Mouse (Mus musculus): ENCODE measurements around the gene Olfr9.
"Not testable (repeated sequence)": the region's sequence is repeated elsewhere in the genome, so short reads cannot be mapped to it uniquely, and the experiment has no call there.

Gene Olfr9

DNA sequence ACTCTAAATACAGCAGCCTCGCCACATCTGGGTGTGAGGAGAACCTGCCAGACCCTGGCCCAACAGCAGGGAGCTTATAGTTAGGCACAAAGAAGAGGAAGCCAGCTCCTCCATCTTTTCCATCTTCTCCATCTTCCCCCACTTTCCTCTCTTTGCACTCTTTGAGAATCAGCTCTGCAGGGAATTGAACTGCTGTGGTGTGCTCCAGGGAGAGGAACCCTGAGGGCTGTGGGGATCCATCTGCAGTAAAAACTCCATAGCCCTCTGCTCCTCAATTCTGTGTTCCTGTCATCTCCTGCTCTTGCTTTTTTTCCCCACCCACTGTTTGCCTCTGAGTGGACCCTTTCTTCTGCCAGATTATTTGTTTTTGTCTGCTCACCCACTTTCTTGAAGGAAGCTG is at the start of gene Olfr9:
Olfr9 (plus strand) TSS at position 301 of the 400 bp plus-strand sequence.
- DNase-seq (ENCODE audit: low read depth) = not testable (repeated sequence)

DNA sequence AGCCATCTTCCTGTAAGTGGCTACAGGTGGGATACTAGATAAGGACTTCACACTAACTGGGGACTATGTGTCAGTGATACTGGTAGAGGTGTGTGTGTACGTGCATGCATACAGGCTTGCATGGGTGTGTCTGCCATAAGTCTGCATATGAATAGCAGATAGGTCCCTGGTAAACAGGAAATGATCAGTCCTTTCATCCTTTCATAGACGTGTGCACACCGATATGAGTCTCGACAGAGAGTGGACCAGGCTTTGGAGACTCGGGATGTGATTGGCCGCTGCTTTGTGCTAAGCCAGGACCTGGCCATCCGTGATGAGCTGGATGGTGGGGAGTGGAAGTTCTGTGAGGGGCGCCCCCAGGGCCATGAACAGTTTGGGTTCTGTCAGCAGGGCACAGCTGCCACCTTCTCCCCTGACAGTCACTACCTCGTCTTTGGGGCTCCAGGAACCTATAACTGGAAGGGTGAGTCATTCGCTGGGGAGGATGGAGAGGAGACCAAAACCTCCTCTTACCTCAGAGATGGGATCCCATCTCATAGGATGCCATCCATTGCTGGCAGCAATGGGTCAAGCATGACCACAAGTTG is 48.7 kb upstream of the Olfr9 start:
- DNase-seq (ENCODE audit: low read depth) = no peak

DNA sequence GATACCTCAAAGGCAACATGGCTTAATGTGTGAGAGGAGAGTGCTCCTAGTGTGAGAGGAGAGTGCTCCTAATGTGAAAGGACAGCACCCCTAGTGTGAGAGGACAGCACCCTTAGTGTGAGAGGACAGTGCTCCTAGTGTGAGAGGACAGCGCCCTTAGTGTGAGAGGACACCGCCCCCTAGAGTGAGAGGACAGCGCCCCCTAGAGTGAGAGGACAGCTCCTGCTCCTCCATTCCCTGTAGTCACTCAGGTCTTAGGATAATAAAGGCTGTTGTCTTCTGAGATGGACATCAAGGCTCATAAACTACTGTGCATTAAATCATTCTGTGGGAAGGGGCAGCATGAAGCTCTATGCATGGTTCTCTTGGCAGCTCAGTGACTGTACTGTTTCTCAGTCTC is 43.6 kb upstream of the Olfr9 start:
- peak; percentile 65 for DNase-seq (ENCODE audit: low read depth)

DNA sequence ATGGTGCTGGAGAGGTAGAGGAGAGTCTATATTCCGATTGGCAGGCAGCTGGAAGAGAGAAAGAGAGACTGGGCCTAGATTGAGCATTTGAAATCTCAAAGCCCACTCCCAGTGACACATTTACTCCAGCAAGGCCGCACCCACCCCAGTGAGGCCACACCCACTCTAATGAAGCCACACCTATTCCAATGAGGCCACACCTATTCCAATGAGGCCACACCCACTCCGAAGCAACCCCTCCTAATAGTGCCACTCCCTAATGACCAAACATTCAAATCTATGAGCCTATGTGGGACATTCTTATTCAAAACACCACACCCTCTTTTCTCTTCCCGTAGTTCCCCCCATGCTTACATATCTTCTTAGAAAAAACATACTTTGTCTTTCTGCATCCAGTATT is 41.7 kb upstream of the Olfr9 start:
- no peak for DNase-seq (ENCODE audit: low read depth)

DNA sequence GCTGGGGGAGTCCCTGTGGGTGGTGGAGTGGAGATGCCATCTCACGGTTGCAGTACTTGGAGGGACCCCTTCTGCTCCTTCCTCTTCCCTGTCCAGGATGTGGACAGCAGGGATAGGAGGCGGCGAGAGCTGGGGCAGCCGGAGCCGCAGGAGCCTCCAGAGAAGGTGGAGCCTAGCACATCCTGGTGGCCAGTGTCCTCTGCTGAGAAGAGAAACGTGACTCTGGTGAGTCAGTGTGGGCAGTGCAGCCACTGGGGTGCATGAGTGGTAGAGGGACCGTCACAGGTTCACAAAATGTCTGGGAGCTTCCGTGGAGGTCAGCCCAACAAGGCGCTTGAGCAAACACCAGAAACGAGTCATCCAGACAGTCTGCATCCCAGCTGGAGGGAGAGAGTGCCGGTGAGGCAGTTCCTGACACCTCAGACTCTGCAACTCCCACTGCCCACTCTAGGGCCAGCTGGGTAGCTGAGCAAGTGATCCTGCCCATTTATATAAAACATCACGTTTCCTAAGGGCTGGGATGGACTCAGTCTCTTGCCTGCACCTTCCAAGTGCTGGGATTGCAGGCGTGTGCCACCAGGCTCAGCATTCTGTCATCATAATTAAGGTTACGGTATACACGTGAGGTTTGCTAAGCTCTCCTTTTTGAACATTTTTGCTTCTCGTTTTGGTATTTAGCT is 38.9 kb upstream of the Olfr9 start:
- DNase-seq (ENCODE audit: low read depth) = no peak

DNA sequence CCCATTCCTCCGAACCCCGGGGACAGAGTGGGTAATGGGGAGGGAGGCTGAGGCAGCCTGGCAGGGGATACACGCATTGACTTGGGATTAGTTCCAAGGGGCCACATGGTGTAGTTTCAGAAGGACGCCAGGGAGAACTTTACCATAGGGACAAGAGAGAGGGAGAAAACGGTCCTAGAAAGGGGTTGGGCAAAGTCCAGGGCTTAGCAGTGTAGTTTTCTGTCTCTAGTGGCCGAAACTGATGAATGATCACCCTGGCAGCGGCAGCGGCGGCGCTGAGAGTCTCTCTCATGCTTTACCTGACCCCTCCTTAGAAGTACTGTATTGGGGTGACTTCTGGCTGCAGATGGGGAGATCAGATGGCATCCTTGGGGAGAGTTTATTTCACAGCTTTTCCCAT is 30.9 kb upstream of the Olfr9 start:
- DNase-seq (ENCODE audit: low read depth) = no peak

DNA sequence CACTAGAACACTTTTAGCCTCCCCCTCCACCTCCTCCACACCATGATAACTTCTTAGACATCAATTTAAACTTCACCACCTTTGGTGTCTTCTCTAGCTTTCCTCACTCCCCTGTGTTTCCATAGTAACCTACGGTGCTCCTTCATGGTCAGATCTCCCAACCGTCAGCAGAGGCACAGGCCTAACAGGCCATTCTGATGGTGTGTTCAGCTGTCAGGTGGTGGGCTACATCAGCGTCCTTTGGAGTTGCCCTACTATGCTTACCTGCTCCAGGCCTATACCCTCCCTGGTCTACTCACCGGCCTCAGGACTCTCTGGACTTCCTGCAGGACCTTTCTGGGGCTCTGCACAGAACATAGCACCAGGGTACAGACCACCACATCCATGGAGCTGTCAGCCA is 29.1 kb upstream of the Olfr9 start:
- DNase-seq (ENCODE audit: low read depth) = no peak

DNA sequence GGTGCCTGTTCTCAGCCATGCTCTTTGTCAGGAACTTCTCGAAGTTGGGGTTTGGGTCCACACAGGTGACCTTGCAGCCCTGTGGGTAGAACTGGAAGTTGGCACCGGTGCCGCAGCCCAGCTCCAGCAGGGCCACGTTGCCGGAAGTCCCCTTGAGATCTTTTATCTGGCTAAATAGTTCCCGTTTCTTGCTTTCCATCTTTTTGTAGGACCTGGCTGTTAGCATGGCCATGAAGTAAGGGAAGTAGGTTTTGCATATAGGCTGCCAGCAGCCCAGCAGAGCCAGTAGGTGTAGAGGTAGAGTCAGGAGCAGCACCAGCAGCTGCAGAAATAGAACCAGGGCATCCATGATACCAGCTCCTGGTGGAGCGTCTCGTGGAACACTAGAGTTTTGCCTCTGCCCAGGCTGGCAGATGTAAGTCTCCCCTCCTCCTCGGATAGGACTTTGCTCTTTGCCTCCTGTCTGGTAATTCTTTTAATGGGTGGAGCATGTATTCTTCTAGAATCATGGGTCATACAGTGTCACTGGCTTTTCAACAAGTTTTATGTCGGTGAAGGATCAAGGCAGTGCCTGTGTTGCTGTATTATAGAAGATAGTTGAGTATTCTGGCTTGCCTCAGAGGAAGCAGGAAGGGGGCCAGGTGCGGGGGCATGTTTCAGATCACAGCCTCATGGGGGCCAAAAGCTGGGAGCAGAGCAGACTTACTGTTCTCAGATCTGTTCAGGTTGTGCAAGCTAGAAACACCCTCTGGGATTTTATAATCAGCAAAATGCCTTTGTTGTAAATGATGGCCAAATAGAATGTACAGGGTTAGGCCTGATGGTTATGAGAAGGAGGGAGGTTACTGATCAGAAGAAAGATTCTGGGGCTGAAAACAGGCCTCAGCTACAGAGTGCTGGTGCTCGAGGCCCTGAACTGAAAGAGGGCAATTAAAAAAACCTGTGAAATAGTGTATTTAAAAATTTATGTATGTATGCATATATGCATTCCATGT is 28.3 kb upstream of the Olfr9 start, which contains the start of gene Mettl7b:
Mettl7b (minus strand) TSS at position 399 of the 995 bp plus-strand sequence.
- no peak for DNase-seq (ENCODE audit: low read depth)

DNA sequence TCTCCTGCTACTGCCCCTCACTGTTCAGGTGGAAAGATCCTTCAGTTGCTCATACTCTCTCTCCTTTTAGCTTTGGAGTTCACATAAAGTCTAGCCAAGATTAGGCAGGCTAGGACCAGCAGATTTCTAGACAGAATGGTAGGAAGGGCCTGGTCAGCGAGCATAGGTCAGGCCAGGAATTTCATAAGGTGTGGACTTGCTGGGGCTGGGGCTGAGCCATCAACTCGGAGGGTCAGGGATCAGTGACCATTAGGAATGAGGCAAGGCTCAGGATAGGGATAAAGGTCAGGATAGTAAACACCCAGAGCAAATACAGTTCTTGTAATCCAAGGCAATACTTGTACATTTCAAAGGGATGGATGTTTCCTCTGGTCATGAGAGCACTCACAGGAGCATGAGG is 24.3 kb upstream of the Olfr9 start:
- no peak for DNase-seq (ENCODE audit: low read depth)

DNA sequence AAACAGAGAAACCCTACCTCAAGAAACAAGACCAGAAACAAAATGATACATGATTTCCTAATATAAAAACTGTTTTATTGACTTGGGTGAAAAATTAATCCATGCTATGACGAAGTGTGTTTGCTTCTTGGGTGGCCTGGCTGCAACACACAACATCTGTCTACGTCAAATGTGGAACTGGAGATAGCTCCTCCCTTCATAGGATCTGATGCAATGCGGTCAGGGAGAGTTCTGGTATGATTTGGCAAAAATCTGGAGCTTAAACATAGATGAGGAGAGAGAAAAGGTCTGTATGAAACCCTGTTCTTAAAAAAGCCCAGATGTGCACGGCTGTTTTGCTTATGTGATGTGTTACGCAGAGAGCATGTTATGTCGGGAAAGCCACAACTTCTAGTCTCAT is 23.4 kb upstream of the Olfr9 start:
- peak; percentile 58 for DNase-seq (ENCODE audit: low read depth)

DNA sequence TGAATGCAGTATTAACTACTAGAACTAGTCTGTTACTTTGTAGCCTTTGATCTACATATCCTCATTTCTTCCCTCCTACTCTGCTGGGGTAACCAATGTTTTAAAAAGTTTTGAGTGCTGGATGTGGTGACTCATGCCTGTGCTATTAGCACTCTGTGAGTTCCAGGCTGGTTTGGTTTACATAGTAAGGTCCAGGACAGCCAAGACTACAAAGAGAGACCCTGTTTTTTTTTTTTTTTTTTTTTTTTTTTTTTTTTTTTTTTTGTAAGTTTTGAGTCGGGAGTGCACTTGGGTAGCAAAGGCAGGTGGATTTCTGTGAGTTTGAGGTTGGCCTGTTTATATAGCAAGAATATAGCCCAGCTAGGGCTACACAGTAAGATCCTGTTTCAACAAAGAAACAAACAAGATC is 20.9 kb upstream of the Olfr9 start:
- DNase-seq (ENCODE audit: low read depth) = no peak

DNA sequence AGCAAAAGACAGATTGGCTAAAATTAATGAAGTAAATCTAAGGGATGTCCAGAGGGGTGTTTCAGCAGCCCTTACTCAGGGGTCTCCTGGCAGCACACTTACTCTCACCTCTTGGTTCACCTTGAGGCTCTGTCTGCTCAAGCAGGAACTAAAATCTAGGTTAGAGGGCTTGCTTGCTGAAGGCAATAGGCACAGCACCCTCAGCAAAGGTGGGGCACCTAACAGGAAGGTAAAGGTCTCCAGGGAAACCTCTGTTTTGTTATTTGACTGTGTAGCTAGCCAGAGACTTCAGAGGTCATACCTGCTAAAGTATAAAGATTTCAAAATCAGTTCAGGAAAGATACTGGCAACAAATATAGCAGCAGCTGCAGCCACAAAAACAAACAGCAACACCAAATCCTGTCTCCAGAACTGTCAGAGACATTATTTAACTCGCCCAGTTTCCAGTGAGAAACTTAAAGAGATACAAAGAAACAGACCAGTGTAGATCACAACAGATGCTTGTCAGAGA is 18.4 kb upstream of the Olfr9 start:
- no peak for DNase-seq (ENCODE audit: low read depth)

DNA sequence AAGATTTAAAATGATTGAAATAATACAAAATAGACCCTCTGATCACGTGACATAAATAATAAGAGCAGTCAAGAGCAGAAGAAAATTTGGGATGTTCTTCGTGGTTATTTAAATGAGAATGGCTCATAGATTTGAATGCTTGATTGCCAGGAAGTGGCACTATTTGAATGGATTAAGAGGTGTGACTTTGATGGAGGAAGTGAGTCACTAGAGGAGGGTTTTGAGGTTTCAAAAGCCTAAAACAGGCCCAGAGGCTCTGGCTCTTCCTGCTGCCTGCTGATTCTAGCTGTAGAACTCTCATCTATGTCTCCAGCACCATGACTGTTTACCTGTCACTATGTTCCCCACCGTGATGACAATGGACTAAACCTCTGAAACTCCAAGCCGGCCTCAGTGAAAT is 16.4 kb upstream of the Olfr9 start:
- DNase-seq (ENCODE audit: low read depth) = peak; percentile 63

DNA sequence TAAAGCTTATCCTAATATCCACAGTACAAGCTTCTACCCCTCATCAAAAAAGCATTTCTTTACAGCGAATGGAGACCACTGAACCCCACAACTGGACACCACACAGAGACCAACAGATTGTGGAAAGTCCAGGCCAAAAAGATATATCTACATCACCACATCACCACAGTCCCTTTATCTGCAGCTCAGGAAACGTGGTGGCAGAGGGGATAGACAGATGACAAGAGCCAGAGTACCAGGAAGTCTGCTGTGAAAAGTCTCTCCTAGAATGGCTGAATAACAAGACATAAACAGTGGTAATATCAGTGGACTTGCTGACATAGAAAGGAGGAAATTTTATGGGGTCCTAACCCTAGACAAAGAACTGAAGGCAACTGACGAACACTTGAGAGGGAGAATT is 12.8 kb upstream of the Olfr9 start:
- peak; percentile 29 for DNase-seq (ENCODE audit: low read depth)

DNA sequence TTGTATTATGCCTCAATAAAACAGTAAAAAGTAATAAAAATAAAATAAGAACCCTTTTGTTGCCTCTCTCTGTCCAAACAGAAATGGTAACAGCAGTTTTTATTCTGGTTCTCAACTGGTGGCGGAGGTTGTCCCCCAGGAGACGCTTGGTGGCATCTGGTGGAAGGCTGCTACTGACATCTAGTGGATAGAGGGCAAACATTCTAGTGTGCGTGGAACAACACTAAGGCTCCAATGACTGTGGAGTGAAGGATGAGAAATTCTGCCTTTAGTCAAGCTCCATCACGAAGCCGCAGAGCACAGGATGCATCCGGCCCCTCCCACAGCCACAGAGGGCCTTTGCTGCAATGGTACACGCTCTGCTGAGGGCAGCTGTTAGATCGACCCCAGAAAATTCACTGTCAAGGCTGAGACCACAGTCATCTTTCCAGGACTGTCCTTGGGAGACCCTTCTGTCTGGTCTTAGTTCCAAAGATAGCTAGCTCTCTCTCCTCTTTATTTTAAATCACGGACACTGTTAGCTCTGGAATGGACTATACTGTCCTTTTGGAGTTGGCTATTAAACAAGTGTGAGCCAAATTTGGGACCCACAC is 11.6 kb upstream of the Olfr9 start:
- peak; percentile 74 for DNase-seq (ENCODE audit: low read depth)

DNA sequence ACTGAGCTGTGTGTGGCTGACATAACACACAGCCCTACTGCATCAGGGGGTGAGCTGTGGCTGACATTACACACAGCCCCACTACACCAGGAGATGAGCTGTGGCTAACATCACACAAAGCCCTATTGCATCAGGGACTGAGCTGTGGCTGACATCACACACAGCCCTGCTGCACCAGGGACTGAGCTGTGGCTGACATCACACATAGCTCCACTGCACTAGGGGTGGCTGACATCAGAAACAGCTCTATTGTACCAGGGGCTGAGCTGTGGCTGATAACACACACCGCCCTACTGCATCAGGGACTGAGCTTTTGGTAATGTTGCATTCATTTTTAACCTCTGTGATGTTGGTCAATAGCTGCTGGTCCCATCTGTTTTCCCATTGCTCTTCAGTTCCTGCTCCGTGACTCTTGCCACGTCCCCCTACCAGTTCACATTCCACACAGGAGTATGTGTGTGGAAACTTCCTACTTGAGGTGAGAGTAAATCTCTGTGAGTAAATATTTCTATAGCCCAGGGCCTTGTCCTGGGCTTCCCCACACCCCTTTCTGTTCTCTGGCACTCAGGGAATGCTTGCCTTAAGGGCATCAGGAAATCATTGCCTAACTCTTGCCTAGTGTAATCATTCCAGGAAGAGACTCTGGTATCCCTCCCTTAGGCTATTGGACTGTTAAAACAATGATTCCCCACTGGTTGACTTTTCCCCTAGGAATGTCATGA is 8.4 kb upstream of the Olfr9 start:
- no peak for DNase-seq (ENCODE audit: low read depth)

DNA sequence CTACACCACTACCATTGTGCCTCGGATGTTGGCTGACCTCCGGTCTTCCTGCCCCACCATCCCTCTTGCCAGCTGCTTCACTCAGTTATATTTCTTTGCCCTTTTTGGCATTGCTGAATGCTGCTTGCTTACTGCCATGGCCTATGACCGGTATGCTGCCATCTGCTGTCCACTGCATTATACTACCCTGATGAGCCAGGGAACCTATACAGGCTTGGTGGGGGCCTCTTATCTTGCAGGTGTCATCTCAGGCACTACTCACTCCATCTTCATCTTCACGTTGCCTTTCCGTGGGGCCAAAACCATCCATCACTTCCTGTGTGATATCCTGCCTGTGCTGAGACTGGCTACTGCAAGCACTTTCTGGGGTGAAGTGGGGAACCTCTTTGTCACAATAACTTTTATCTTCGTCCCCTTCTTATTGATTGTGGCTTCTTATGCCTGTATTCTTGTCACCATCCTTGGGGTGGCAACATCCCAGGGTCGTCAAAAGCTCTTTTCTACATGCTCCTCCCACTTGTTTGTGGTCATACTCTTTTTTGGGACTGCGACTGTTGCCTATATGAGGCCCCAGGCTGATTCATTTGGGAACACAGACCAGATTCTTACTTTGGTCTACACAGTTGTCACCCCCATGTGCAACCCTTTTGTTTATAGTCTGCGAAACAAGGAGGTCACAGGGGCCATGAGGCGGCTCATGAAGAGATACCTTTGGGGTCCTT is 1.1 kb downstream of the Olfr9 start:
- not testable (repeated sequence) for DNase-seq (ENCODE audit: low read depth)

DNA sequence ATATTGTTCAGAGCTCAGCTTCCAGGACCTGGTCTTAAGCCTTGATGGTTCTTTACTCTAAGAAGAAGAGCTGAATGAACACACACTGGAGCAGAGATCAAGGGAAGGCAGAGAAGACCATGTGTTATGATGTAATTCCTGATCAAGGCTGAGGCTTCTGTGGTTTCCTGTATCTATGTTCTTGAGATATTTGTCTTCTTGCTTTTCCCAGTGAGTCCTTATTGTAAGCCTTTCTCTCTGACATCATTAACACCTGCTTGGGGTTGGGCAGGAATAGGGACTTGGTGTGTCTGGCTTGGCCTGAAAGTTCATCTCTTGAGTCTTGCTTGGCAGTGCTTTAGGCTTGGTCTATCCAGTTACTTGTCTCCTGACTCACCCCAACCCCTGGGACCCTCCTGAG is 1.8 kb downstream of the Olfr9 start:
- no peak for DNase-seq (ENCODE audit: low read depth)

DNA sequence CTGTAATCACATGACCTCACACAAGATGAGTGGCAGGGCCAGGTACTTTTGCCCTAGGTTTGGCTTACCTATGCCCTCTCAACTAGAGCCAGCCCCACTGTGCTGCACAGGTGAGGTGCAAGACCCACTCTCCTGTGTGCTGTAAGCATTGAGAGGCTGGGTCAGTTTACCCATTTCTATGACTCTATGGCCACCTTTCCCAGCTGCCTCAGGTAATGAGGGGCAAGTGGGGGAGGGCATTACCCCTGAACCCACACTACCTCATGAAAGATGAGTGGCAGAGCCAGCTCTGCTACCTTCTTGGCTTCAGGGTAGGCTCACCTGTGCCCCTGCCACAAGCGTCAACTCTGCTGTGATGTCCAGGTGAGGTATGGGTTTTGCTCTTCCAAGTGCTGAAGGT is 6.6 kb downstream of the Olfr9 start:
- DNase-seq (ENCODE audit: low read depth) = no peak

DNA sequence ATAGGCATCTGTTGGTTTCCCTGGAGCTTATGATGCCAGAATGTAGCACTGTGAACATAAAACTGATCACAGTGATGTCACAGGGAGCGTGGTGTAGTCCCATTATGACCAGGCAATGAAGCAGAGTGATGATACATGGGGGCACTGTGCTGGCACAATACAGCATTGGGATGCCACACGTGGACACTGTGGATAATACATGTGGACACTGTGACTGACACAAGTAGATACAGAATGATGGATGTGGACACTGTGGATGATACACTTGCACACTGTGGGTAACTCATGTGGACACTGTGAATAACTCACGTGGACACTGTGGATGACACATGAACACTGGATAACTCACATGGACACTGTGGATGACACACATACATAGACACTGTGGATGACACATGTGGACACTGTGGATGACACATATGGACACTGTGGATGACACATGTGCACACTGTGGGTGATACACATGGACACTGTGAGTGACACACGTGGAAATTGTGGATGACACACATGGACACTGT is 7.4 kb downstream of the Olfr9 start:
- DNase-seq (ENCODE audit: low read depth) = no peak
